Mouse (Mus musculus): ENCODE data around the gene Gtpbp10.

Gene Gtpbp10

GRCm38 (mm10) chr5:5559079-5559740, at the start of gene Gtpbp10:
Gtpbp10 (minus strand) TSS chr5:5559538.
- peak; percentile 93 for DNase-seq (ENCODE audit: low spot score)

DNA sequence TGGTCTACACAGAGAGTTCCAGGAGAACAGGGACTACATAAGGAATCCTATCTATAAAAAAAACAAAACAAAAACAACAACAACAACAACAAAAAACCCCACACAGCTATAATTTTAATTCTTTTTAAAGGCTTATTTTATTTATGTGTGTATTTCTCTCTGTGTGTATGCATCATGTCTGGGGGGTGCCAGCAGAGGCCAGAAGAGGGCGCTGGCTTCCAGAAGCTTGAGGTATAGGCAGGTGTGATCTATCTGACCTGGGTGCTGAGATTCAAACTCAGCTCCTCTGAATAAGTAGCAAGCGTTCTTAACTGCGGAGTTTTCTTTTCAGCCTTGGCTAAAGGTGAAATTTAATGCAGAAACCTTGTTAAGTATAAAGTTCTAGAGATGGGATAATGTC, 28.3 kb upstream of the Gtpbp10 start:
- no peak for DNase-seq (ENCODE audit: low spot score)

DNA sequence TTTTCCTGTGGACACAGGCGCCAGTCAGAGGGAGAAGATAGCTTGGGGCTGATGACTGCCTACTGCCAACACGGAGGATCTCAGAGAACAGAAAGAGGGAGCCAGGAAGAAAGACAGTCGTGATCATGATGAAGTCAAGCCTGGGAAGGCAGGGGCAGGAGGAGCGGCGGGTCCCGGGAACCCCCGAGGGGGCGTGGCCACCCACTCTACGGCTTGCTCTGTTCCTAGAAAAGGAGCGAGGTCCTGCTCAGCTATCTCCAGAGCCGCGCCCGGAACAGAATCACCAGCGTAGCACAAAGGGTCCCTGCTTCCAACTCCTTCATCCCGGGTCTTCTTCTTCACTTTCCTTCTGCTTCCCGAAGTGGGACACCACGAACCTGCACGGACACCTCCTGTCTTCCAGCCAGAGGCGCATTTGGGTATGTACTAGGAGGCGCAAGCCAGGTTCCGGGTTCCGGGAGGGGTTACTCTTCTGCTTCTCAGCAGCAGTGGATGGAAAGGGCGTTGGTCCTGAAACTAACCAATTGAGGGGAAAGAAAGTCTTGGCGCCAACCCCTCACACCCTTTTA, 14.5 kb upstream of the Gtpbp10 start, which contains the start of gene Gm8773:
Gm8773 (plus strand) TSS at position 51 of the 569 bp plus-strand sequence.
- DNase-seq (ENCODE audit: low spot score) = peak; percentile 31

GRCm38 (mm10) chr5:5562435-5562834, 3.1 kb upstream of the Gtpbp10 start:
- no peak for DNase-seq (ENCODE audit: low spot score)

DNA sequence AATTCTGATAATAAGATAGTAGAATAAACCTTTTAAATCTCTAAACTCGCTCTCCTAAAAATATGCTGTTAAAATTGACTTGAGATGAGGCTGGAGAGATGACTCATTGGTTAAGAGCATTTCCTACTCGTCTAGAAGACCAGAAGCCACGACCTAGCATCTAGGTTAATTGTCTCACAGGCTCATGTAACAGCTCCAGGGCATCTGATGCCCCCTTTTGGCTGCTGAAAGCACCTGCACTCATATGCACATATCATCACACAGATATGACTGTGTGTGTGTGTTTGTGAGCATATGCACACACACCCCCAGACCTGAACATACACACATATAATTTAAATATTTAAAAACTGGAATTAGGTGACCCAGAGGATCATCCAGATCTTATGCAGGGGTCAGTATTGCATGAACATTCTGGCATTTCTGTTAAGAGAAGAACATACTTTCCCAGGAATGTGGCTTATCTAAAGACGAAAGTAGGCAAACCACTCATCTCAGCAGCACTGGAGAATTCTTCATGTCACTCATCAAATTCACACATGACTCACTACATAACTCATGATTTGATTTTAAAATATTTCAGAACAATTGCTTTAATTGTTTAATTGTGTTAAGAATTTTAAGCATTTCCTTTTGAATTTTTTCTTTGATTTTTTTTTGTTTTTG, 1.8 kb upstream of the Gtpbp10 start:
- no peak for DNase-seq (ENCODE audit: low spot score)

GRCm38 (mm10) chr5:5559798-5560197, 460 bp upstream of the Gtpbp10 start:
- no peak for DNase-seq (ENCODE audit: low spot score)

- no peak for DNase-seq (ENCODE audit: low spot score)
Measured at GRCm38 (mm10) chr5:5551110-5551509, 8.2 kb downstream of the Gtpbp10 start.

GRCm38 (mm10) chr5:5540385-5540784, 19.0 kb downstream of the Gtpbp10 start:
- no peak for DNase-seq (ENCODE audit: low spot score)

DNA sequence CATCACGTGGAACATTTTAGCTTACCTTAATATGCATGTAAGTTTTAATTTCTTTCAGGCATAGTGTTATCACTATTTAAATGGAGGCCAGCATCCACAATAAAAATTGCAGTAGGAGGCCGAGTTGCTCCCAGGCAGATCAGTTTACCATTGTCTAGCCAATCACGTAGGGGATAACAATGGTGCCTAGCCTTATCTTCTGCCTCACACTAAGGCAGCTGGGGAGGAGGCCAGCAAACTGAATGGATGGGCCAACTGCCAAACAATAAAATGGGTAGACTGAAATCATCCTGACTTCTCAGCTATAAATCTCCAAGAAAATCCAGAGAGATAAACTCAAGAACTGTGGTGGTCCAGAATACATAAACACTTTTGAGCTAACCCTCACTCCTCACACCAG, 19.6 kb downstream of the Gtpbp10 start:
- no peak for DNase-seq (ENCODE audit: low spot score)

- no peak for DNase-seq (ENCODE audit: low spot score)
Measured at GRCm38 (mm10) chr5:5536131-5536530, 23.2 kb downstream of the Gtpbp10 start.

DNA sequence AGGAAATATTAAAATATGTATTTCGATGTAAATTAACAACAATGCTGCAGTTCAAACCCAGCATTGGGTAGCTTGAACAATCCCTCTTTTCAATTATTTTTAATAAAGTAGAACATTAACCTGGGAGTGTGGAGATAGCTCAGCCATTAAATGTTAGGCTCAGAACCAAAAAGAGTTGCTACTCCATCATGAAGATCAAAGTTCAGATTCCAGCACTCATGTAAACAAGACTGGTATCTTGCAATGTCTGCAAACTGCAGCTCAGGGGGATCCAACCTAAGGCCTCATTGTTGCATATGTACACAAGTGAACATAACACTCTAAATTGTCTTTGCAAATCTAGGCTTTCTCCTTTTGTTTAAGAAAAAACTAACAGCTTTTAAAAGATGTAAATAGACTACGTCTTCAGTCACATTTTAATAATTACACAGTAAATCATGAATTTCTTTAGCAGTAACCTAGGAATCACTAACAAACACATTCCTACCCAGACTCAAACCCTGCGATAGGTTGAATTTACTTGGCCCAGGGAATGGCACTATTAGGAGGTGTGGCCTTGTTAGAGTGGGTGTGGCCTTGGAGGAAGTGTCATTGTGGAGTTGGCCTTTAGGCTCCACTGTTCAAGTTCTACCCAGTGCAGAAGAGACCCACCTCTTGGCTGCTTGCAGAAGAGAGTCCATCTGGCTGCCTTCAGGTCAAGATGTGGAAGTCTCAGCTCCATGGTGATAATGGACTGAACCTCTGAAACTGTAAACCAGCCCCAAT, 25.5 kb downstream of the Gtpbp10 start:
- DNase-seq (ENCODE audit: low spot score) = no peak

- DNase-seq (ENCODE audit: low spot score) = no peak
Measured at GRCm38 (mm10) chr5:5515411-5515810, 43.9 kb downstream of the Gtpbp10 start.

GRCm38 (mm10) chr5:5514196-5515076, 44.9 kb downstream of the Gtpbp10 start, which contains the start of gene Cldn12:
Cldn12 (minus strand) TSS chr5:5514958.
- DNase-seq (ENCODE audit: low spot score) = peak; percentile 96

DNA sequence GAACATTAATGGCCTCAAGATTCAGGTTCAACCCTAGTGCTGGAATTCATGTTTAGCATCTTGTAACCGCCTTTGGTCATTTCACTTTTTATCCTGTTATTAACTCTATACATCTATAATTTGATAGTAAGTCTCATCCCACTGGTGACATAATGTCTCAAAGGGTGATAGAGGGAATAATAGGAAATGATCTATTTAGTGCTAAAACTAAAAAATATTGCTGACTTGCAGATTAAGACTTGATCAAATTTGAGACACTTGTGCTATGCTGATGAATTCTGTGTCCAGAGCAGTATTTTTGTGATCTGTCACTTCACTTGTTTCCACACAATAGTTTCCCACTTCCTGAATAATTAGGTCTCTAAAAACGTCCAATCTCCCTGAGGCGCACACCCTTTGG, 47.9 kb downstream of the Gtpbp10 start:
- DNase-seq (ENCODE audit: low spot score) = no peak

GRCm38 (mm10) chr5:5510989-5511388, 48.3 kb downstream of the Gtpbp10 start:
- no peak for DNase-seq (ENCODE audit: low spot score)

DNA sequence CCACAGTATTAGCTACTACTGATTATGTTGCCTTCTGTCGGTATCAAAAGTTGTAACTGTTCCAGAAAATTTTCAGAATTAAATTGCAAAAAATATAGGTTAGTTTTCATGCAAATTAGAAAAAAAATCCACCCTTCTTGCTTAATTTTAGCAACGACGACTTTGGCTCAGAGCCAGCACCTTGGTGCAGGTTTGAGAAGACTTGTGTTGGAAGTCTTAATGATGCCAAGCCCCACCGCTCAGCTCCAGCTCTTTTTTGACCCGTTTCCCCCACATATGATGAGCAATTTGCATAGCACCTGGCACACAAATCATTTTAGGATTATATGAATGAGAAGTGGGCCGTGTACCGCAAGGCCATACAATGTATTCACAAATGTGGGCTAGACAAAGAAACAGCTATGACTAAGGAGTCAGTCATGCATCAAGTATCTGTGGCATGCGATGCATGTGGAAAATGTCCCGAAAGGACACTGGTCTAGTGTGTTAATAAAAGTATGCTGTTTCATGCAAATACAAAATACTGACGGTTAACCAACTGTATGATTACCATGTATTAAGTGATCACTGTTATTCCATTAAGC, 48.9 kb downstream of the Gtpbp10 start:
- no peak for DNase-seq (ENCODE audit: low spot score)

GRCm38 (mm10) chr5:5508231-5508630, 51.1 kb downstream of the Gtpbp10 start:
- no peak for DNase-seq (ENCODE audit: low spot score)

GRCm38 (mm10) chr5:5507701-5508225, 51.6 kb downstream of the Gtpbp10 start:
- DNase-seq (ENCODE audit: low spot score) = peak; percentile 31

- no peak for DNase-seq (ENCODE audit: low spot score)
Measured at GRCm38 (mm10) chr5:5504456-5504855, 54.9 kb downstream of the Gtpbp10 start.

DNA sequence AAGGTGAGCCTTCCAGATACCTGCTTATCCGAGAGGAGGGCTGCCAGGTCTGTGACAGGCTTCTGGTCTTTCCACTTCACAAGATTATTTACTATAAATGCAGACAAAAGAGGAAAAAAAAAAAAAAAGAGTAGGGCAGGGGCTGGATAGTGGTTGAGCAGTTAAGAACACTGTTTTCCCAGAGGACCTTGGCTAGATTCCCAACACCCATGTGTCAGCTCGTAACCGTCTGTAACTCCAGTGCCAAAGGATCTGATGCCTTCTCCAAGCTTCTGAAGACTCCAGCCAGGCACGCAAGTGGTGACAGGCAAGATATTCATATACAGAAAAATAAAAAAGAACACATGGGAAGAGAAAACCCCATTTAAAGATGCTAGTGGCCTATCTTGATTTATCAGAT, 56.0 kb downstream of the Gtpbp10 start:
- DNase-seq (ENCODE audit: low spot score) = no peak

GRCm38 (mm10) chr5:5501583-5501982, 57.8 kb downstream of the Gtpbp10 start:
- no peak for DNase-seq (ENCODE audit: low spot score)

Measured in testis, postnatal 14 days (tissue).